Mouse (Mus musculus): Measurements from ENCODE around the gene Cftr.

Cftr gene

DNA sequence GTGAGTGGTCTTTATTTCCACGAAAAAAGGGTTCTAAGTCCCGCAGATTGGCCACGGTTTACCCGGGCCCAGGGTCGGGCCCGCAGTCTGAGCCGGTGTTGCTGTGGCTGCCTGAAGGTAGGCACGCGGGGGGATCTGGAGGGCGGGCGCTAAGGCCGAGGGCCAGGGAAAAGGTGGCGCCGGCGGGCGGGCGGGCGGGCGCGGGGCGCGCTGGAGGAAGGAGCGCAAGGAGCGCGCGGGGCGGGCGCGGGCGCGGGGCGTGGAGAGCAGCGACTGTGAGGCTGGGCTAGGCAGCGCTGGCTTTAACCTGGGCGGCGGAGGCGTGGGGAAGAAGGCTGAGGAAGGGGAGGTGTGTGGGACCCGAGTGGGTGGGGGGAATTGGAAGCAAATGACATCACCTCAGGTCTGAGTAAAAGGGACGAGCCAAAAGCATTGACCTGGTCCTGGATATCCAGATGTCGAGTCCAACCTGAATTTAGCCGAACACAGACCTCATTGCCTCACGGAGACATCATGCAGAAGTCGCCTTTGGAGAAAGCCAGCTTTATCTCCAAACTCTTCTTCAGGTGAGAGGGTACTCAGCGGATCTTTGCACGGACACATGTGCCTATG lies at the start of gene Cftr:
Gene Cftr (plus strand): TSS at position 377 of the 612 bp plus-strand sequence.
- DNase-seq (ENCODE audit: low read depth, low spot score), result peak; percentile 25

DNA sequence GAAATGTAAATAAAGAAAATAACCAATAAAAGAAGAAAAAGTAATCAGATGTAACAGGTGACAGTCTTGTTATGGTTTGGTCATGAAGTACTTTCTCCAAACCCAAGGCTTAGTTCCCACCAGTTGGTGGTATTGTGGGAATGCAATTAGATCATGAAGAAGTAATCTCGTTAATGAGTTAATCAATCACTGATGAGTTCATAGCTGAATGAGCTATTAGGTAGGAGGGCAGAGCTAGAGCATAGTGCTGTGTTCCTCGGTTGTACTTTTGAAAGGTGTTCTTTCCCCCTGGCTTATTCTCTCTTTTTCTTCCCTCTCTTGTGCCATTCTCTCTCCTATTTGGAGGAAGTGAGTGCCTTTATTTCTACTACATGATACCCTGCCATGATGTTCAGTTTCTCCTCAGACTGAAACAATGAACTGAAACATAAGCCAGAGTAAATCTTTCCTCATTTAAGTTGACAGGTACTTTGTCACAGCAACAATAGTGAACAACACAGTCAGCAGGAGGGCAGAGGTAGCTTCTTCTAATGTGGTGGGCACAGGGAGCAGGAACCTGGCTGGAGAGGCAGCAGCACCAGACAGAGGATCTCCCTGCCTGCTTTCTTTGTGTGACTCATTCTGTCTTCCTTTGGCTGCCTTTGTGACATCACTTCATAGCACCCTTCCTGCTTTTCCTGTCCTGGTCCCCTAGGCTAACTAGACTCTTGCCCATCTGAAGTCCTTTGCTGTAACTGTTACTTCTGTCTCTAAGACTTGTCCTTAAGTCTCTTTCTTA lies 43.1 kb upstream of the Cftr start:
- DNase-seq (ENCODE audit: low read depth, low spot score), result no peak

DNA sequence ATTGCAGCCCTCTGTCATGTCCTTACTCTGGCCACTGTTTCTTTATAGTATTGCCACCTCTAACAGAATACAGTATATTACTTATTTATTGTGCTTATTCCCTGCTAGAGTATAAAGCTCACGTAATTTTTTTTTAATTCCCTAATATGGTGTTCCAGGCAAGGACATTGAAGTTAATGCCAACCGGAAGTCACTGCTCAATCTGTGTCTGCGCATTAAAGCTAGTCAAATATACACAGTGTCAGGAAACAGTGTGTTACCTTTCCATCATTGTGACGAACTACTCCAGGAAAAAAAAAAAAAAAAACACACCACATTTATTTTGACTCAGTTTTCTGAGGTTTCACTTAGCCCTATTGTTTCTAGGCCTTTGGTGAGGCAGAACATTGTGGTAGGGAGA lies 42.4 kb upstream of the Cftr start:
- no peak for DNase-seq (ENCODE audit: low read depth, low spot score)

DNA sequence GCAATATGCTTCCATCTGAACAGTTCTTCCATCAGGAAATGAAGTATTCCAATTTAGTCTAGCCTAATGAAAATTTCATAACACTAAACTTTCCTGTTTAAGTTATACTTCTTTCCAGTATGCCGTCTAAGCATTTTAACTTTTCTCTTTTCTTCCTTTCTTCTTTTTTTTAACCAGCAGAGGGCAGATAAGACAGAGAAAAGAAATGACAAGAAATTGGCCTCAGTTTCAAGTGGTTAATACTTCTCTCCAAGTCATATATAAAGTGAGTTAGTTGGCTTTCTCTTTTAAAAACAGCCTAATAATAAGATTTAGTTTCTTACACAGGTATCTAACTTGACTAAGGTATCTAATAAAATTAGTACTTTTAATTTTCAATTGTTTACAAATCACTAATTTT lies 35.2 kb upstream of the Cftr start:
- no peak for DNase-seq (ENCODE audit: low read depth, low spot score)

DNA sequence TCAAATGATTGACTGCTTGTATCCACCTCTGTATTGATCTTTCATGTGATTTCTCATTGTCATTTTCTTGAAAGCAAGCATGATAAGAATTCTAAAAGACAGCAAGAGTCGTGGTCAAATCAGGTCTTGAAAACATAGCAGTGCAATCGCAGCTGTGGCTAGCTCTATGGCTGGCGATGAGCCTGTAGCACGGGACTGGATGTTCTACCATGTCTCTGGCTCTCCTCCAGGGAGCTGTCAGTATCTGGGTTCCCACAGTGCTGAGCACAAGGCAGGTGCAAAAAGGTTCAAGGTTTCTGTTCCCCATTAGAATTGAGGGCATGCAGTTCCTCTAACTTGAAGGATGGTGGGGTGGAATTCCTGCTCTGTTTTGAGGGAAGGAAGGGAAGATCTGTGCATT lies 17.5 kb upstream of the Cftr start:
- DNase-seq (ENCODE audit: low read depth, low spot score), result no peak

DNA sequence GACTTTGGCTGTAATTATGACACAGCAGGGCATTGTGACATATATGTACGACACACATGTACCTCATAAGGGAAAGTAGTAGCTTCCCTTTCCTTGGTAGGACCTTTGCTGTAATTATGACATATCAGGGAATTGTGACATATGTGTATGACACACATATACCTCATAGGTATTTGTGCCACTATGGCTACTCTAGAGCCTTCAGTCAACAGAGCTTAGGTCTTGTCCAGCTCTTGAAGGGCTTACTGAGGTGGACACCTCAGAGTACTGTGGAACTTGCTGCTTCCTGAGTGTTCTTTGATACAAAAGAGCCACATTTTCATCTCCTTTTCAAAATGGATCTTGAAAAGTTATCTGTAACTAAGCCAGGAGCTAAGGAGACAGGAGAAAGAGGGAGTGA lies 869 bp upstream of the Cftr start:
- DNase-seq (ENCODE audit: low read depth, low spot score), result no peak

DNA sequence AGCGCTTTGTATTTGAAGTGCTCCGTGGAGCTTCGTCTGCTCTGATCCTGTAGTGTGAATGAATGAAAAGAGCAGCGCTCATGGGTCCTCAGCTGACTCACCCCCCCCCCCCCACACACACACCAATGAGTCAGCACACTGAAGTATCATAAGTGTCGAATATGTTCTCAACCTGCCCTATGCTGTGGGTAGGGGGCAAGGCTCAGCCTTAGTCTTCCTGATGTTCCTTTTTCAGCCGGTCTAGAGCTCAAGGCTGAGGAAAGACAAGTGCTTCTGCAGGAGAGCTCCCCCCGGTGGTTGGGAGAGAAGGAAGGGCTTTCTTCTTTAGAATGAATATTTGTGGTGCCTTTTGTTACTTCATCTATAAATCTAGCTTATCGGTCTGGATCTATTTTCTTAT lies 1.1 kb downstream of the Cftr start:
- DNase-seq (ENCODE audit: low read depth, low spot score), result peak; percentile 52

DNA sequence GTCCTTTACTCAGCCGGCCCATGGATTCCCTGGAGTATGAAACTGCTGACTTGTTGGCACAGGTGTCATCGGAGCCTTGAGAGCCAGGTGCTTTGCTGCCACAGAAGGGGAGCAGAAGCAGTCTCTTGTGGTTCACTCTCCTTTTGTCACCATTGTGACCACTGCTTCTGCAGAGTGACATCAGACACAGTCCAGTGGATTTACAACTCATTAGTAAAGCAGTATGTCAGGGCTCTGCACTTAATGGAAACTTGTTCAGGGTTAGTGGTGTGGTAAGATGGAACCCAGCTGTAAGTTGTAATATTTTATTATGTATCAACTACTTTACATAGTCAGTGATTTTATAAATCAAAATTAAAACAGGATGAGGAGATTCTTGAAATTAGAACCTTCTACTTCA lies 7.0 kb downstream of the Cftr start:
- no peak for DNase-seq (ENCODE audit: low read depth, low spot score)

DNA sequence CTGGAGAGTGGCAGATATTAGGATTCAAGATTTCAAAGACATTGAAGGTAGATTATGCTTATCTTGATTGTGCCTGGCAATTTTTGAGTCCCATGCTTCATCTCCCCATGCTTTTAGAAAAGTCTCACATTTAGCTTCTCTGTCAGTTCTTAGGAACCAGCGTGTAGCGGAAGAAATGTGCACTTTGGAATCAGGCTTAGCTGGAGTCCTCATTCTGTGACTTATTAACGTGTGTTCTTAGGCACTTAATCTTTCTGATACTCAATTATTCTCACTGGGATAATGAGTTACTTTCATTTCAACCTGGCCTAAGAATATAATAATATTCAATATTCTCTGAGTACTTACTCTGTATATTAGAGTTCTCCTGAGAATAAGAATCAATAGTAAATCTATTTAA lies 10.2 kb downstream of the Cftr start:
- DNase-seq (ENCODE audit: low read depth, low spot score), result no peak

DNA sequence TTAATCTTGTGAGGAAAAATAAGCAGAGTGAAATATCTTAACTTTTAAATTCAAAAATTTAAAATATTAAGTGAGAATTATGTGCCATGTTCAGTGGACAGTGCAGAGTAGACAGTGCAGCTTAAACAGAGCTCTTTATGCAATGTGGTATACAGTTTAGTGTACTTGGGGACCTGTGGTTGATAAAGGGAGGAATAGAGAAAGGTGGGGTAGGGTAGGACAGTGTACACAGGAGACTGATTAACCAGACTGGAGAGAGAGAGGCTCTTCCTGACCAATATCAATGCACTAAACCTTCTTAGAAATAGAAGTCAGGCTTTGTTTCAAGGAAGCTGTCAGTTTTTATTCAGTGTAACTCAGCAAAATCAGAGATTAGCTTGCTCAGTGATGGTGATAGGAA lies 12.4 kb downstream of the Cftr start:
- no peak for DNase-seq (ENCODE audit: low read depth, low spot score)

DNA sequence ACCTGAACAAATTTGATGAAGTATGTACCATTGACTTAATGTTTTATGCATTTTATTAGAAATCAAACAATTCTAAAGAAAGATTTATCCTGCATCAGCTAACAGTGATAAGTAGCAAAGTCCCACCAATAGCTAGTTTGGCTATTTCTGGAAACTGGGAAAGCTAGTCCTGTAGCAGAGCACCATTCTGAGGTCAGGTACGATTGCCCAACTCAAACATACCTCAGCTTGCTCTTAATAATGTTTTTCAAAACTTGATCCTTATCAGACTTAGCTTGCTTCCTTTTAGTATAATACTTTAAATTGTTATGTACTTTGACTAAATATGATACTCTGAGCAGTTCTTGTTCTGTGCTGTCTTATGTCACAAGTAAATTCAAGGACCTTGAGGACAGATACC lies 50.2 kb downstream of the Cftr start:
- DNase-seq (ENCODE audit: low read depth, low spot score), result no peak

DNA sequence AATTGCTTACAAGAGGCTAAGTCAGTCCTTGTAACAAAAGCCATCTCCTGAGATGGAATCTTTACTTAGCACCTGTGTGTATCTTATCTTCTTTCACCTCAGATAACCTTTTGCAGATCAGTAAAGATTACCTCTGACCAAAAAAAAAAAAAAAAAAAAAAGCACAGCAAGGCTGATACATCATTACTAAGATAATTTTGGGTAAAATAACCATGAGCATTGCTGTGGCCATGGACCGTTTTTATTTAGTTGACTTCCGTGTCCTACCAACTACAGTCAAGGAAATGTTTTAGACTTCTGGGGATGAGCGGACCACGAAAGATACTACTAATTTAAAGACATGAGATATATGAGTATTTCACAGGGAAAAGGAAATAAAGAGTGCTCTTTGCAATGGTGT lies 52.7 kb downstream of the Cftr start:
- DNase-seq (ENCODE audit: low read depth, low spot score), result no peak

DNA sequence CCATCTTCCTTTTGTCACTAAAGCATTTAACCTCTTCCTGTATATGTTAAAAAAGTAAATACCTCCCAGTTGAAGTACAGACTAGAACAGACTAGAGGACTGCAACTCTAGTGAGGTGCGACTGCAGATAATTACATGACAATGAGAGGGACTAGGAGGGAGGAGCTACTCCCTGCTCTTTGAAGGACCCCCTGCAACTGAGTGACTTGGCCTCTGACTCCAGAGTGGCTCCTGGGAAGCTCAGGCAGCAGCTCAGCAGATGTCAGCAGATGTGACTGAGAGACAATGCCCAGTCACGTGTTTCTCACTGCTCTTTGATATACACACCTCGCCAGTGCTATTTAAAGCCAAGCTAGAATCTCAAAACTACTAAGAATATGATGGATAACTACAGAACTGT lies 54.7 kb downstream of the Cftr start:
- DNase-seq (ENCODE audit: low read depth, low spot score), result peak; percentile 95

DNA sequence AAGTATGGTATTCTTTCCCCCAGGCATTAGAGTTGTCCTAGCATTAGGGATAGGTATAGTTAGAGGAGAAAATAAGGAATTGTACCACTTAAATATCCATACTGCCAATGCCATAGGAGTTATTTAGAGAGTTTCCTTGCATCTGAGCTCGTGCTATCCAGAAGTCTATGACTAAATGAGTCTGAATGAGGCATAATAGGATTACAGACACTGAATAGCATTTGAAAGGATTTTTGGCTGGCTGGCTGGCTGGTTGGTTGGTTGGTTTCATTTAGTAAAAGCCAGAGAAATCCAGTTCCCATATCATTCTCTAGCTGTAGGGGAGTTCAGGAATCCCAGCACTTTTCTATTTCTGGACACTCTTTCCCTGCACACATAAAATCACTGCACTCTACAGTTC lies 76.0 kb downstream of the Cftr start:
- DNase-seq (ENCODE audit: low read depth, low spot score), result no peak

DNA sequence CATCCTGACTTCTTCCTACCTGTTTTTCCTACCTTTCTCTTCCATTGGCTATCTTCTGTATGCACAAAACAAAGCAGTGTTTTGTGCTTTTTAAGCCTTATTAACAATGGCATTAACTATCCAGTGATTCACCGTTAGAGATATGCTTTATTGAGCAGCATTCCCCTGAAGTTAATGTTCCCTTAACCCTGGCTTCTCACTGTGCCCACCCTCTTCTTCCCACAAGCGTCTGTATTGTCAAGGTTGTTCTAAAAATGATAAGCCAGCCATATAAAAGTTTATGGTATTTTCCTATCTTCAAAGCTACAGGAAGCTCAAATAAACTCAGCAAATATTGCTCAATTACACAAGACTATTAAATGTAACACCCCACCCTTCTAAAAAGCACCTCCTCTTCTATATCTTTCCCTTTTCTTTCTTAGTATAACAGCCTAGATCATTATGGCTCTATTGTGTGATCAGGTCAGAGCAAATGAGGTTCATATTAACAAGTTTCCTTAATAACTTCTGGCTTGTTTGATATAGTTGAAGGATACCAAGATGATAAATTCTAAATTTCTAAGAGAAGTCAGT lies 77.5 kb downstream of the Cftr start:
- DNase-seq (ENCODE audit: low read depth, low spot score), result no peak

DNA sequence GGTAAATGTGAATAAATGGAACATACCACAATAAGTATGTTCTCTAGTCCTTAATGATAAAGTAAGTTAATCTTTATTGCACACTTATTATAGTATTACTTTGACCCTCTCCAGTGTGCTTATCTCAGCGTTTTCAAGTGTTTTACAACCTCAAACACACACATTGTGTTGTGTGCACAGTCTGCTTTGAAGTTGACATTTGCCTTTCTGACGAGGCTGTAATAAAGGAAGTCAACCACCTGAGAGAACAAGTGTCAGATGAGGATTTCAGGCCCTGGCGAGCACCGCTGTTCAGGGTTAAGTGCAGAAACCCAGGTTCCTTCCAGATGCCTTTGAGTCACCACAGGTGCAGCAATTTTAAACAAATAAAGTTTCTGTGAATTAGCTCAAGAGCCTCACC lies 78.0 kb downstream of the Cftr start:
- DNase-seq (ENCODE audit: low read depth, low spot score), result no peak

DNA sequence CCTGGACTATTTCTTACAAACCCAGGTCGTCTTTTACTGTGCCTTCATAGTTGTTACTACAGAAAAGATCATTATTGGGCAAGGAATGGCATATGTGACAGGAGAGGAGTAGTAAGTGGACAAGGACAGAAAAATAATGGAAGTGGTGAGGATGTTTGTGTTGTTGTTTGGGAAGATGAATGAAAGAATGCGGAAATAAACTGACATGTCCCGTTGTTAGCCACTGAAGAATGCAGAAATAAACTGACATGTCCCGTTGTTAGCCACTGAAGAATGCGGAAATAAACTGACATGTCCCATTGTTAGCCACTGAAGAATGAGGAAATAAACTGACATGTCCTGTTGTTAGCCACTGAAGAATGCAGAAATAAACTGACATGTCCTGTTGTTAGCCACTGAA lies 84.1 kb downstream of the Cftr start:
- DNase-seq (ENCODE audit: low read depth, low spot score), result no peak

DNA sequence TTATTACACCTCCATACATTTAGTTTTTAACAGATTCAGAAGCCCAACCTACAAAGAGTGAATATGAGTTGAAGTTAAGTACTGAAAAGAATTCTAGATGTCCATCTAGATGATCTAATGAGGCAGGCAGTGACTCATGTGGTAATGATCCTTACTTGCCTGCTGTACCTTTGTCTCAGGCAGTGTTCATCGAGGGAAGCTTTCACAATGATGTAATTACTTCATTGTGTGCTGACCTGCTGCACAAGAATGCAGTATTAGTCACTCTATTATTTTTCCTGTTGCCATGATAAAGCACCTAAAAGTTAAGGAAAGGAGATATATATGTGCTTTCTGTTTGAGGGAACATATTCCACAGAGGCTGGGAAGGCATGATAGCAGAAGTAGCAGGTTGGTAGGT lies 100.5 kb downstream of the Cftr start:
- DNase-seq (ENCODE audit: low read depth, low spot score), result no peak

DNA sequence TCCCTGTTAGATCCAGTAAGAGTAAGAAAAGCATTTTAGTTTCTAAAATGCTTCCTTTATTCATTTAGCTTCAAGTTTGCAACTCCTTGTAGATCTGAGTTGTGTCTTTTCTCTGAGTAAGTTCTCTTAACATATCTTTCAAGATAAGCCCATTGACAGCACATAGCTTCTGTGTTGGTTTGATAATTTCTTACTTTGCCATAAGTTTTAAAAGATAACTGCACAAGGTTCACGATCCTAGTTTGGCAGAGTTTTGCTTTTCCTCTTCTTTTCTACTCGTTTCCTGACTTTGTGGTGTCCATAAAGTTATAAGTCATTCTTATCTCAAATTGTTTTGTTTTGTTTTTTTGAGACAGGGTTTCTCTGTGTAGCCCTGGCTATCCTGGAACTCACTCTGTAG lies 130.3 kb downstream of the Cftr start:
- no peak for DNase-seq (ENCODE audit: low read depth, low spot score)

DNA sequence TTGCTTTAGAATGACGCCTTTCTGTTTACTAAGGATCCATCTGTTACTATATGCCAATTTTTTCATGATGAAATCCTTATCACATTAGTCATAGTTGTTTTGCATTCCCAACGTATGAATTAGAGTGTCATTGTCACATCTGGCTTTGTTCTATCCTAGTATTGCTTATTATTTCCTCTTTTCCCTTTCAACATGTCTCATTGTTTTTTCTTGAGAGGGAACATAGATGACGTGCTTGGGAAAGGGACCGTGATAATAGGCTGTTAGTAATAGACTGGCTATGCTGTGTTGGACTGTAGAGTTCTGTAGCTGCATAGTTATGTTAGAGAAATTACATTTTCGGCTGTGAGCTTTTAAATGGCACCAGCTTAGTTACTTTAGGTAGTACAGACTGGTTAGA lies 131.6 kb downstream of the Cftr start:
- DNase-seq (ENCODE audit: low read depth, low spot score), result no peak

DNA sequence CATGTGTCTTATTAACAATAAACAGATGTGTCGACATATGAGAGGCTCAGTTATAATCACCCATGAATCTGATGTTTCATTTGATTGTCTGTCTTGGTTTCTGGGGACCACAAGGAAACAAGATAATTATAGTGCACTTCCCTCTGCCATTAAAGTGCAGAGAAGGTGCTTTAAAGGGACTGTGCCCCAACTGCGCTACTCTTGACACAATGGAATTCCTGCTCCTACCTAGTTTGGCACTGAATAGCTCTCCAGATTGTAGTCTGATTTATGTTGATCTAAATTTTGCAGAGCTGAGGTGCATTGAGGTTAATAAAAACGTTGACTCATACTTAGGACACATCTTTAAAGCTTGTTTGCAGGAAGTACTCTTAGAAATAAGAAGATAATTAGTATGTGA lies 132.7 kb downstream of the Cftr start:
- no peak for DNase-seq (ENCODE audit: low read depth, low spot score)

DNA sequence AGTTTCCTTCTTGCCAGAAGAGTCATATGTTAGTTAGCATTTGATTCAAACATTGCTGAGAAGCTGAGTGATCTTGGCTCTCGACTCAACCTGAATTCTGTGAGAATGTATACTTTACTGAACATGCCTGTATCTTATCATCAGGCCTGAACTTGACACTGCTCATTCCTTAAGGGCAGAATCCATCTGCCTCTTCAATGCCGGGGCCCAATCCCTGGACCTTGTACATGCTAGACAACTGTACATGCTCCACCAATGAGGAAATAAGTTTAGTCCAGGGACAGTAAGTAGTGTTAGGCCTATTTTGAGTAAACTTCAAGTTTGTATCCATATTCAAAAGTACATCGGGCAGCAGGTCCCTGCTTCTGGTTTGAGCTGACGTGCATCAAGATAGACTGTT lies 134.6 kb downstream of the Cftr start:
- no peak for DNase-seq (ENCODE audit: low read depth, low spot score)

DNA sequence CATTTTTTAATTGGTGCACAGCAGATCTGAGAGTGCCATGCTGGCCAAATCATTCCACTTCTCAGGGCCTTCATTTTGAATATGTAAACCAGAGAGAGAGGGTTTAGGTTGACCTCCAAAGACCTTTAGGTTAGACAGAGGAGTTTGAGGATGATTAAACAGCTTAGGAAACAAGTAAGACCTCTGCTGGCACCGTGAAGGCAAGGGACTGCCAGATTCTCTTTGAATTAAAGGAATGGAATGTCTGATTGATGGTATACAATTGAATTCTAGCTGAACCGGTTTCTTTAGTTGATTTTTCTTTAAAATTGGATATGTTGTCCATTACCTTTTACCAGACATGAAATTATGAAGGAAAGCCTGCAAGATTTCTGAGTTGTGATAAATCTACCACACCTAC lies 140.5 kb downstream of the Cftr start:
- DNase-seq (ENCODE audit: low read depth, low spot score), result no peak
